Mouse (Mus musculus) heart, adult 9 months (tissue): Measurements from ENCODE around the gene Dcun1d4.
"Not testable (repeated sequence)": the region's sequence is repeated elsewhere in the genome, so short reads cannot be mapped to it uniquely, and the experiment has no call there.

Experiments
- DNase-seq, 2 experiments: peaks; one replicate each; pipeline ENCODE4 v3.0.0; 2022; ENCODE audit warnings: low spot score in 2 of 2

Gene Dcun1d4

DNA sequence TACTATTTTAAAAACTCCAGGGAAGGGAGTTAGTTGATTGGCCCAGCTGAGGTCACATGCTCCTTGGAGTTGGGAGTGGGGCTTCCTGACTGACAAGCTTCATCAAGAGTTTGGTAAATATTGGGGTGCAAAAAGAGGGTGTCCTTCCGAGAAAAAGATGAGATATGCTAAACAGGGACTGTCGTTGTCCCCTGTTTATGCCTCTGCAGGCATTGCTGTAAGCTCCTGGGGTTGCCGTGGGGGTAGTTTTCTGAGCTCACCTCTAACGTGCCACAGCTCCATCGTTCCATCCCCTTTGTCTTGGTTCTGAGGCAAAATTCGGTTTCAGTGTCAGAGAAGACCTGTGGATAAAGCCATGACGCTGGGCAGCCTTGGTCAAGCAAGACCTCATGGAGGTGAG, at the start of gene Dcun1d4:
Dcun1d4 (plus strand) TSS at position 301 of the 400 bp plus-strand sequence.
- DNase-seq = no peak

DNA sequence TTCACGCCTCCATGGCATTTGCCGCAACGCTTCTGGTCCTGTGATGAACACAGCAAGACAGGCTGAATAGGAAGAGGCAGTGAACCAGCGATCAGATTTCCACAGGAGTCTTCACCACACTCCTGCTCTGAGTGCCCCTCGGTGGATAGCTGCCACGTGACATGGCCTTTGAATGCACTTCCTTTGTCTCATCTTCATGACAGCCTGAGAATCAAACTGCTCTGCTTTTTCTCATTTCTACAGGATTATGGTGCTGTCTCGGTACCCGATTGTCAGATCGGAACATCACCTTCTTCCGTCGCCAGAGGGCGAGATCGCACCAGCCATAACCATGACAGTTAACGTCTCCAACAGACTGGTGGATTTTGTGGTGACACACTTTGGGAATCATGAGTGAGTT, 49.2 kb upstream of the Dcun1d4 start:
- peak; percentile 30 to 50 for DNase-seq

DNA sequence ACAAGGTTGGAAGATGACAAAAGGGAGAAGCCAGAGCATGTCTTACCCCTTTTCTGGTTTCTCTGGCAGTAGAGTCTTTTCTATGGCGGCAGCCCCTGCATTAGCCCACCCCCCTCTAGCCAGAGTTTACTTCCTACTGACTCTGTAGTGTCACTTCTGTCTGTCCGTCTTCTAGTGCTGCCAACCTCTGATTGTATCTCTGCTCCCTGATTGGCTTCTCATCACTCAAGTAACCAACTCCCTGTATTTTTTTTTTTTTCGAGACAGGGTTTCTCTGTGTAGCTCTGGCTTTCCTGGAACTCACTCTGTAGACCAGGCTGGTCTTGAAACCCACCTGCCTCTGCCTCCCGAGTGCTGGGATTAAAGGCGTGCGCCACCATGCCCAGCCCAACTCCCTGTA, 48.0 kb upstream of the Dcun1d4 start:
- DNase-seq = no peak

DNA sequence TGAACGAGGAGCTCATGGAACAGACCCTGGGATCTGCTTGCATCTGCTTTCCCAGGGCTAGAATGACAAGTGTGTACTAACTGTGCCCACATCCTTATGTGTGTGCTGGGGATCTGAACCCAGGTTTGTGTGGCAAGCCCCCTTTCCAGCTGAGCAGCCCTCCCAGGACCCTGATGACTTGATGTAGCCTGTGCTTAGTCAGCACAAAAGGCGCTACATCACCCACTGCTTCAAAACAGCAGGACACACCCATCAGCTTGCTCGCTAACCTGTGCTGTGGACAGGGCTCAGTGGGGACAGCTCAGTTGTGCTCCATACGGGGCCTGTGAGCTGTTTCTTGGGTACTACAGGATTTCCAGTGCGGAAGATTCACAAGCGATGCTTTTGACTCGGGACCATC, 46.0 kb upstream of the Dcun1d4 start:
- no peak for DNase-seq

DNA sequence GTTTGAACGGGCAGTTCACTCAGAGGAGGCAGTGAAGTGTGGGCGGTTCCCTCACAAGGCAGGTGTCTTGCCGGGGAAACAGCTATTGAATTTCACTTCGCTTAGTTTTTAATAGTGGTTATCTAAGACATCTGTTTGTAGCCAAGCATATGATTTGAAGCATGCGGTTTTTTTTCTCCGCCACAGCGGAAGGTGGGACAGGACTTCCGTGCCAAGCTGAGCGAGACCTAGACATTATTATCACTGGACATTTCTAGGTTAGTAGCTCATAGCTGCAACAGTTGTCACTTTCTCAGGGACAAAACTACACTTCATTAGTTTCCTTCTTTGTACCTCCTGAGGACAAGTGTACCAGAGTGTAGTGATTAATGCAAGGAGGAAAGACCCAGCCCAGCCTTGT, 38.6 kb upstream of the Dcun1d4 start:
- DNase-seq = no peak

DNA sequence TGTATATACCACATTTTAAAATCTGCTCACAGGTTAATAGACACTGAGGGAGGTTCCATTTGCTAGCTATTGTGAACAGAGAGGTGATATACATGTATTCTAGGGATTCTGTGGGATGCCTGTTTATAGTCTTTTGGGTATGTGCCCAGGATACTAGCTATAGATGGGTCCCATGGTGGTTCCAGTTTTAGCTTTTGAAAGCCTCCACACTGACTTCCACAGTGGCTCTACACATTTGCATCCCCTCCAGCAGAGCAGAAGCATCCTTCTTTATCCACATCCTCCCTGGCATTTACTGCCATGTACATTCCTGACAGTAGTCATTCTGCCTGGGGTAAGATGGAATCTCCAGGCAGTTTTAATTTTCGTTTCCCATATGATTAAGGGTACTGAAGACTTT, 30.5 kb upstream of the Dcun1d4 start:
- DNase-seq = no peak

DNA sequence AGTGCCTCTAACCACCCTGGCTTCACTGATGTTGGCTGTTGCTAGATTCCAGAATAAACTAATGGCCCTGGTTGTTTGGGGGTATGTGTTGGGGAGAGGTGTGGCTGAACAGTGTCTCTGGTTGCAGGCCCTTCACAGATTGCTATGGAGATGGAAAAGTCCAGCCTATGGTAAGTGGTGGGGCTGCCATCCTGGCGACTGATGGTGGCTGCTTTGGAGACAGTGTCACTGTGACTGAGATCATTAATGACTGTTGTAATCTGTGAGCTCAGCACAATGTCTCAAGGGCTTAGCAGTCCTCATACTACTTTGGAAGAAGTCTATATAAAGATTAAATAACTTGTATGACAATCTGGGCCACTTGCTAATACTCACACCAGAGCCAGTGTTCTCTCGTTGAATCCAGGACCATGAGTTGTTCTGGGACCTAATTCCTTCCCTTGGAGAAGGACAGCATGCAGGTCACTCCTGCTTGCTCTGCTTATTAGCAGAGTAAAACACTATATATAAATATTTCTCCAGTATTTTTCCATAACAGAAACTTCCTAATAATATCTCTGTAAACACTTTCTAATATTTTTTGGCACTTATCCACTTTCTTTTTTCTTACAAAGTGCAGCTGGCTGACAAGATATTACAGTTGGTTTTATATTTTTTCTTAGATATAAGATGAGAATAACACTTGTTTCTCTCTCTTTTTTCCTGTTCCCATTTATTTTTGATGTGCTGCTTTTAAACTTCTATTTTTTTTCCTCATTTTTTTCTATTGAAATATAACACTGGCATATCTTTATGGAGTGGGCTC, 26.1 kb upstream of the Dcun1d4 start:
- no peak for DNase-seq

DNA sequence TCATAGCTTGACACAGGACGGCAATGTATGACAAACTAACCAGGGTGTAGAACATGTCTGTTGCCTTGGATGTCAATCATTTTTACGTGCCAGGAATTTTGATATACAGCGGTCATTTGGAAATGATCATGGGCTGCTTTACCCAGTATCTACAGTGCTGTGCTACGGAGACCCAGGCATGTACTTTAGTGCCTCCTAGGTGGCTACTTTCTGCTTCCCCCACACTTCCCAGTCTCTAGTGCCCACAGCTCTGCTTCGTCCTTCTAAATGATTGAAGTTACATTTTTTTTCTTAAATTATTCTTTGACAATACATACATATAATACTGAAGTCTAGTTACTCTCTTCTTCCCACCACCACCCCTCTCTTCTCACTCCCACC, 25.5 kb upstream of the Dcun1d4 start:
- no peak for DNase-seq

DNA sequence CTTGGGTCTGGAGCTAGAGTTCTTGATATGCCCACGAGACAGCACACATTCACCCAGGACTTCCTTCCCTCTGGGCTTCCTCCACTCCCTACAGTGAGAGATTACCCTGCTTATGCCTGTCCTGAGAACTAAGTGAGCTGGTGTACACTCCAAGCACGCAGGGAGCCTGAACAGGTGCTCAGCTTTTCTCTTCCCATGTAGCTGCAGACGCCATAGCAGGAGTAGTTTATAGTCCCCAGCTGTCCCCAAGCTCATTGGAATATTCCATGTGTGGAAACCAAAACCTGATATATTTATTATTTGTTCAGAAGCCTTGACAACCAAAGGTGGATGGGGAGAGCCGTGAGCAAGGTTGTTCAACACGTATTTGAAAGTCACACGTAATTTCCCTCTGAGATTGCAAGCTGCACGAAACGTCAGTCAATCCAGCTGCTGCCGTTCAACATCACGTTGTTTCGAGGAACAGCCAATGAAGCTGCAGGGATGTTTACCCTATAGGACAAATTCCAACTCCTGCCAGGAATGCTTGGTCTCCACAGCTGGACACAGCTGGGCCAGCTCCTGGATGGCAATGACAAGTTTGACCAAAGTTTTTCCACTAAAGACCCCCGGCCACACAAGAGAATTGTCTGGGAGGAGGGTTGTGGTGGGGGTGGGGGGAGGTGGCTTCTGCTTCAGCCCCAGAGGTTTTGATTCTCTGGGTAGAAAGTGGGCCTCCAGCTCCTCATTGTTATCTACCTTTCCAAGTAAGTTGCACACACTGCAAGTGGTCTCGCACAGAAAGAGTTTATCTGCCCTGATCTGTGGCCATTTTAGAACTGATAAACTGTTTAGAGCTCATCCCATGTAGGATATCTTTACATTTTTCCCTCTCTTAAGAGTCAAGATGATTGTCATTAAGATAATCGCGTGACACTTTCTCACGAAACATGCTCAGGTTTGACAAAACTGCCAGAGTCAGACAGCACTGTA, 12.1 kb upstream of the Dcun1d4 start:
- DNase-seq = no peak

GRCm38 (mm10) chr5:73474412-73475405, 6.1 kb upstream of the Dcun1d4 start:
- DNase-seq = no peak

GRCm38 (mm10) chr5:73481401-73481800, 601 bp downstream of the Dcun1d4 start:
- DNase-seq = no peak

GRCm38 (mm10) chr5:73482381-73482780, 1.6 kb downstream of the Dcun1d4 start:
- DNase-seq = not testable (repeated sequence)

DNA sequence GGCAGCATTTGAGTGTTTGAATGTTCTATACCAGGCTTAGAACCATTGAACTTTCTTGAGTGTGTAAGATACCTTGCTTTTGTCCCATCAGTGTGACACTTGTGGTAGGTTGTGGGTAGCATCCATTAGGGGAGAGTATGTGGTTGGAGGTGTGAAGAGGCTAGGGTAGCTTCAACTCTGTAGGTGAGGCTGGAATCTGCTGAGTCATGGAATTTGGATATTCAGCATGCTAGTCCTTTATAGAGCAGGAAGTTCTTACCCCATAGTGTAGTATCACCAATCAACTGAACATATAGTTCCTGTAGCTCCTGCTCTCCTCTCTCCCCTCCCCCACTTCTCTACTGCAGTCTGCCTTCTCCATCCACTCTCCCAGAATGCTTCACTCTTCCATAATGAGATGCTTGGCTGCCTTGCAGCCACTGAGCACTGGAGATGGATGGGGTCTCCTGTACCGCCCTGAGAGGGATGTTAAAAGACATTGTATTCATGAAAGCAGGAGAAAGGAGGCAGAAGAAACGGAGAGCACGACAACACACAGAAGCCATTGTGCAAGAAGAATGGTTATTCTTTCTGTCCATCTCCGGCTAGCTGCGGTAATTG, 3.3 kb downstream of the Dcun1d4 start:
- DNase-seq = no peak

GRCm38 (mm10) chr5:73486451-73486850, 5.7 kb downstream of the Dcun1d4 start:
- no peak for DNase-seq

DNA sequence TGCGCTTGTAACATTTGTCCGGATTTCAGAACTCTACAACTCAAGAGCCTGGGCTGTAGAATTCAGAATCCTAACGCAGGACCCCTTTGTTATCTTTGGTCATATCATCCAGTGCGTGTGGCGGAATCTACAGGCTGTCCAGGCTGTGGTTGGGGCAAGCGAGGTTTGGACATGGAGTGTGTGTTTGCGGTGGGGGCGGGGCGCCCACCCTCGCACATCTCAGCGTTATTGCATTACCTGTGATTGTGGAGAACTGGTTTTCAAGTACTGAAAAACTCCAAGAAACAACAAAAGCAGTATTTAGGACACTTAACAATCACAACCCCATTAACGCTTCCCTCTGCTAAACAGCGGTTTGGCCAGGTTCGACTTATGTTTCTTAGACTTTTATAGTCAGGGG, 9.1 kb downstream of the Dcun1d4 start:
- DNase-seq = no peak

- DNase-seq = peak; percentile 100
Measured at GRCm38 (mm10) chr5:73490596-73491073, 9.8 kb downstream of the Dcun1d4 start.

GRCm38 (mm10) chr5:73491074-73491836, 10.5 kb downstream of the Dcun1d4 start:
- DNase-seq = peak in 1 of 2 experiments; percentile 9

GRCm38 (mm10) chr5:73491837-73492720, 11.3 kb downstream of the Dcun1d4 start:
- DNase-seq = peak; percentile 87 to 88

DNA sequence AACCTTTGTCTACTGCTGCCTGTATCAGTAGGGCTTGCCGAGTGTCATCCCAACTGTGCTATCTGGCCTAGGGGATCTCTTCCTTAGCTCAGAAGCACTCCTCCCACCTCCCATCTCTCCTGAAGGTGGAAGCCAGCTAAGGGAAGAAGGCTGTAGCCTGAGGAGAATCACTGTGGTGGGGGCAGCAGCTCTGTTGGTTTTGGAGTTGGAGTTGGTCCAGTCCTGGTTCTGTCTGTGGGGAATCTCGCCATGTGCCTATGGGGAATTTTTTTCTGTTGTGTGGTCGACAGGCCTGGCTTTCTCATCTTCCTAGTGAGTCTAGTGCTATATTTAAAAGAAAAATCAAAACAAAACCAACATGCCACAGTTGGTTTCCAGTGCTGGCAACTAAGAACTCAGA, 16.6 kb downstream of the Dcun1d4 start:
- no peak for DNase-seq
